Mouse (Mus musculus) adipocyte (in vitro differentiated cells): ENCODE data around the gene Plagl2.
A peak's percentile ranks its signal among the peaks of the same experiment; 100 is the strongest.

Source experiments
- DNase-seq: peaks from one replicate; pipeline ENCODE4 v3.0.0-alpha.2; 2016; ENCODE audit warnings: low spot score

Gene Plagl2

DNA sequence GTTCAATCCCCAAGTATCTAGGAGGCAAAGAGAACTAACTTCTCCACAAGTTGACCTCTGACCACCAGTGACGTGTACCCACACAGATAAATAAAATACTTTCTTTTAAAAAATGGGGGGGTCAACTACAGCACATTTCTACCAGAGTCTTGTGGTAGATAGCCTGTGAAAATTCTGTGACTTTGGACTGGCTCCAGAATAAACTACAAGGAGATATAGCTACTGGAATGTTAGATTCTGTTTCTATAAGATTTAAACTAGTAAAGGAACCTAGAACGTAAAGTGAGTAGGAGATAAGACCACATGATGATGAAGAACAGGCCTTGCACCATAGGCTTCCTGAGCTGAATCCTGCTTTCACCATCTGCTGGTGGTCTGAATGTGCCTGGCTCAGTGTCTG, 53.4 kb downstream of the Plagl2 start:
- no peak for DNase-seq

DNA sequence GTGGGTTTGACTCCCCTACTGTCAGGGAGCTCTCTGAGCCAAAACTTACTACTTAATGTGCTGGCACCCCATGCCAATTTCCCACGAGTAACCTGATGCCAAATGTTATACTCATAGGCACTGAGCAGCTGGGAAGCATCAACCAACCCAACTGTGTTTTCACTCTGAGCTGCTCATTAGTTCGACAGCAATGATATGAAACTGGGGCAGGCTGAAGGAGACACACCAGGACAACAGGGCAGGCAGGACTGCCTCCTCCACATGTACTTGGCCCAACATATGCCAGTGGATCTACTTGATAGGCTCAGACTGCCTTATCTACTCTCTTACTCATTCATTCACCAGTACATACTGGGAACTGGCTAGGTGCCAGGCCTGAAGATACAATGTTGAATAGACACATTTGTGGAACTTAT, 55.0 kb downstream of the Plagl2 start:
- DNase-seq: no peak

DNA sequence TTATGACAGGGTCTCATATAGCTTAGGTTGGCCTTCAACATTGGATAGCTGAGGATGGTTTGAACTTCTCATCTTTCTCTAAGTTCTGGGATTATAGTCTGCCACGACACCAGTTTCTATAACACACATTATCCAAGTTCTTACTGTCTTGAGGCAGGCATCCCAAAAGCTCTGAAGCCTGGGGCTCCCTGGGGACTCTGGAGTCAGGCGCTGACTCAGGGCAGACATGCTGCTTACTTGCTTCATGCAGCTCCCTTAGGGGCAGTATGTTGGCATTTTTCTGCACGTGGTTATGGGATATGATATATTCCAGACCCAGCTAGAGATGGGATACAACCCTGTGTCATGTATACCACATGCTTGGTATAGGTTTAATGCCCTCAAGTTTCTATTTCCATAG, 61.3 kb downstream of the Plagl2 start:
- peak; percentile 74 for DNase-seq

DNA sequence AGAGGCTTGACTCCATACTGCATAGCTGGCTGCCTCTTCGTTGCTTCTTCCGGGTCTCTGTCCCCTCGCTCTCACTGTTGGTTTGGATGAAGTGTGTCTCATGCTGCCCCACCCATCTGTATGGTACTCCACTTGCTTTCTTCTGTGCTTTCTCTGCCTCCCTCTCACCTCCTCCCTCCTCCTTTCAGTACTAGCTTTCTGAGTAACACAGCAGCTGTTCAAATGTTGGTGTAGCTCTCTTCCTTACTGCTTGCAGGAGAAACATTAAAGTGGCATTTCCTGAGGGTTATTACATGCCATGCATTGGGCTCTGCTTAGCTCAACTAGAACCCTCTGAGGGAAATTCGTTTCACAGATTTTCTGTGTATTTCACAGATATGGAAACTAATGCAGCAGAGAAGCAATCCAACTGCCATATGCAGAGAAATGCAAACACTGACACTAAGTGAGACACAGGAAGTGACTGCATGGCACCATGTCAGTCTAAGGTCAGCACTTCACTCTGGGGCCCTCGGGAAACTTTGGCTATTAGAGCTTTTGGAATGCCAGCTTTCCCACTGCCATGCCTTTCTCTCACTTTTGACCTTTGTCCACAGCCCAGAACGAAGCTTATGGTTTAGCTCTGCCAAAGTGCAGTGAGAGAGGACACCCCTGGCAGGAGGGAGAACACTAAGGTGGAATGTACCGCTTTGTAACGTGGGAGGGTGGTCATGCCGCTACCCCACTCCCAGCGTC, 61.9 kb downstream of the Plagl2 start:
- DNase-seq: peak; percentile 70
